Mouse (Mus musculus) bone marrow, adult 2 months (tissue): ENCODE measurements at regions not wholly inside any gene's neighbourhood (a gene's known extent, or its start where the extent isn't known, plus 50 kb on each side); places are given as distances from the start of the nearest gene placed in this dataset.

Experiments used
- CTCF ChIP-seq: fragments of 200-500 bp; IDR thresholded peaks from 2 replicates; pipeline ENCODE4 v1.5.1; 2011; ENCODE audit warnings: low read length, control low read depth; ENCODE audit not compliant: control insufficient read depth, insufficient read depth
- POLR2A ChIP-seq: fragments of 200-500 bp; IDR thresholded peaks from 2 replicates; pipeline ENCODE4 v1.6.1; 2011; ENCODE audit warnings: low read depth, mild to moderate bottlenecking, control low read depth, low read length, borderline replicate concordance; ENCODE audit not compliant: control insufficient read depth

GRCm38 (mm10) chr13:56955358-56955757 lies 59.6 kb upstream of the Trpc7 start:
- no peak for TF ChIP-seq CTCF
- no peak for TF ChIP-seq POLR2A
